Mouse (Mus musculus): ENCODE data around the gene Usp6nl. TPM values are rescaled to one million over a fixed set of nuclear protein-coding genes. Genes with fewer than 3 reads are reported as not detected.

Gene Usp6nl
- polyA plus RNA-seq, 1 experiment from 2014 or later, result 13.7 TPM

GRCm38 (mm10) chr2:6469164-6469563, 146.7 kb downstream of the Usp6nl start:
- Histone ChIP-seq H3K27me3 (no peaks in the 10 kb centered on the region), H3K27ac (no peak overlapping the region), H3K9ac (no peak overlapping the region), H3K9me3 (no peaks in the 10 kb centered on the region), H3K36me3 (replicated peaks) (no peaks in the 10 kb centered on the region), H3K4me2 (no peak overlapping the region), H3K4me1 (peaks cover 18% of the 10 kb centered on the region), H3K4me3 (replicated peaks) (no peak overlapping the region)
- 33% methylated on average over 9 of the region's 9 CpGs for WGBS
- ATAC-seq (ENCODE audit: low FRiP score), result no peak

GRCm38 (mm10) chr2:6471110-6471611, 148.7 kb downstream of the Usp6nl start:
- 0 out of 2 replicates have a peak, but pooled peaks have one; percentile 28 for ATAC-seq (ENCODE audit: low FRiP score)

GRCm38 (mm10) chr2:6473829-6474228, 151.4 kb downstream of the Usp6nl start:
- no peak overlapping the region for H3K4me3 ChIP-seq (replicated peaks)
- no peak overlapping the region for H3K4me2 ChIP-seq
- WGBS, result 87% methylated on average over 5 of the region's 5 CpGs
- no peak overlapping the region for H3K9ac ChIP-seq
- no peaks in the 10 kb centered on the region for H3K27me3 ChIP-seq
- H3K36me3 ChIP-seq (replicated peaks), result no peaks in the 10 kb centered on the region
- H3K4me1 ChIP-seq, result peaks cover 18% of the 10 kb centered on the region
- H3K9me3 ChIP-seq, result peaks cover 5% of the 10 kb centered on the region; the same call in 1 of the 2 replicates
- no peak overlapping the region for H3K27ac ChIP-seq
- ATAC-seq (ENCODE audit: low FRiP score), result no peak

More at GRCm38 (mm10) chr2:6471110-6471611, 148.7 kb downstream of the Usp6nl start:
- no peak overlapping the region for H3K27ac ChIP-seq
- peaks cover 5% of the 10 kb centered on the region; the same call in 1 of the 2 replicates for H3K9me3 ChIP-seq
- peaks cover 13% of the 10 kb centered on the region for H3K4me1 ChIP-seq
- 61% methylated on average over 4 of the region's 4 CpGs for WGBS
- H3K36me3 ChIP-seq (replicated peaks), result no peaks in the 10 kb centered on the region
- H3K4me2 ChIP-seq, result no peak overlapping the region
- H3K4me3 ChIP-seq (replicated peaks), result no peak overlapping the region
- H3K27me3 ChIP-seq, result no peaks in the 10 kb centered on the region
- H3K9ac ChIP-seq, result no peak overlapping the region

DNA sequence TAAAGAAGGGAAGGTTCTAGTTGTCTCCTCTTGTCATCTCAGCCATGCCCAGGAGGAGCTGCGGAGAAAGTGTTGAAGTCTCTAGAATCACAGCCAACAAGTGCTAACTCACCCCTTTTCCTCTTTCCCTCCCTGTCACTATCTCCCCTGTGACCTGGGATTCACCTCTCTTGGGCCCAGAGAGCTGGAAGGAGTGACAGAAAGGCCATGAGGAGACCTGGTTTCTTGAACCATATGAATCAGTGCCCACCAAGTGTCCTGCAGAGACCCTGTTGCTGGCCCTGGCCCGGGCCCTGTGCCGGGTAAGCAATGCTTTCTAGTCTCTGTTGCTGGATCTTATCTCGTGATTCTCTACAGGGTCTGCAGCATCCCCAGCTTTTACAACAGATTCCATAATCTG, 155.4 kb downstream of the Usp6nl start:
- no peak overlapping the region for H3K9ac ChIP-seq
- H3K27ac ChIP-seq, result no peak overlapping the region
- H3K4me3 ChIP-seq (replicated peaks), result no peak overlapping the region
- peaks cover 20% of the 10 kb centered on the region for H3K4me1 ChIP-seq
- H3K9me3 ChIP-seq, result peaks cover 5% of the 10 kb centered on the region; the same call in 1 of the 2 replicates
- 88% methylated on average over 4 of the region's 4 CpGs for WGBS
- H3K27me3 ChIP-seq, result no peaks in the 10 kb centered on the region
- no peaks in the 10 kb centered on the region for H3K36me3 ChIP-seq (replicated peaks)
- H3K4me2 ChIP-seq, result no peak overlapping the region
- no peak for ATAC-seq (ENCODE audit: low FRiP score)

DNA sequence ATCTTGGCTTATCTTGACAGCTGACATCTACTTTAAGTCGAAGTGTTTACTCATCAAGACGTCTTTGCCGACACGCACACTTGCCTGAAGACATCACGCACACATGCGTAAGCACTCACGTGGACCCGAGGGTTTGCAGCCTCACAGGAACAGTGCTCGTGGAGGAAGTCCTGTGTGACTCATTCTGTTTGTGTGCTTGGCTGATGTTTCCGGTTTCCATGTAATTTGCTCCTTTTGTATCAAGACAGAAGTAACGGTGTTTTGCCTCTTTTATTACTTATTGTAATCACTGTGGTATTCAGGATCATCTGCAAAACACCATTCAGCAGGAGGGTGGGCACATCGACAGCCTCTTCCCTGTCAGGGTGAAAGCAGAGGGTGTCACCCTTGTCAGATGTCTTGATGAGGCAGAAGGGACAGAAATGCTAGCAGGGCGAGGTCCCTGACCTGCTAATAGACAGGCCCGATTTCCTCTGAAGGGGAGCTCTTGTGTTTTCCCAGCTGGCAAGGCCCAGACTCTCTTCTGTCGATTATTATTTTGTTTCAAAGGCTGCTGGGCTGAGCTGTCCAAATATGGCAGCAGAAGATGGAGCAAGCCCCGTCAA, 156.0 kb downstream of the Usp6nl start:
- ATAC-seq (ENCODE audit: low FRiP score), result no peak
- H3K27me3 ChIP-seq, result no peaks in the 10 kb centered on the region

GRCm38 (mm10) chr2:6478966-6479391, 156.5 kb downstream of the Usp6nl start:
- no peak overlapping the region for H3K9ac ChIP-seq
- H3K4me1 ChIP-seq, result peaks cover 31% of the 10 kb centered on the region
- H3K36me3 ChIP-seq (replicated peaks), result no peaks in the 10 kb centered on the region
- H3K9me3 ChIP-seq, result peaks cover 5% of the 10 kb centered on the region; the same call in 1 of the 2 replicates
- no peaks in the 10 kb centered on the region for H3K27me3 ChIP-seq
- peak overlapping the region; percentile 43 for H3K27ac ChIP-seq
- no peak overlapping the region for H3K4me2 ChIP-seq
- H3K4me3 ChIP-seq (replicated peaks), result no peak overlapping the region
- 0 out of 2 replicates have a peak, but pooled peaks have one; percentile 6 for ATAC-seq (ENCODE audit: low FRiP score)
- WGBS, result 62% methylated on average over 13 of the region's 13 CpGs

More for the DNA sequence above, 156.0 kb downstream of the Usp6nl start:
- peak overlapping the region; percentile 43 for H3K27ac ChIP-seq
- no peak overlapping the region for H3K9ac ChIP-seq
- no peak overlapping the region for H3K4me2 ChIP-seq
- peaks cover 5% of the 10 kb centered on the region; the same call in 1 of the 2 replicates for H3K9me3 ChIP-seq
- H3K4me1 ChIP-seq, result peaks cover 26% of the 10 kb centered on the region
- no peak overlapping the region for H3K4me3 ChIP-seq (replicated peaks)
- H3K36me3 ChIP-seq (replicated peaks), result no peaks in the 10 kb centered on the region
- 70% methylated on average over 16 of the region's 16 CpGs for WGBS

GRCm38 (mm10) chr2:6479620-6480019, 157.2 kb downstream of the Usp6nl start:
- no peak for ATAC-seq (ENCODE audit: low FRiP score)
- Histone ChIP-seq H3K9me3 (peaks cover 5% of the 10 kb centered on the region; the same call in 1 of the 2 replicates), H3K9ac (no peak overlapping the region), H3K36me3 (replicated peaks) (no peaks in the 10 kb centered on the region), H3K27ac (0 out of 2 replicates have a peak overlapping the region, but pooled peaks have one; percentile 43), H3K4me3 (replicated peaks) (no peak overlapping the region), H3K4me2 (no peak overlapping the region), H3K4me1 (peaks cover 34% of the 10 kb centered on the region), H3K27me3 (no peaks in the 10 kb centered on the region)
- 84% methylated on average over 5 of the region's 5 CpGs for WGBS

DNA sequence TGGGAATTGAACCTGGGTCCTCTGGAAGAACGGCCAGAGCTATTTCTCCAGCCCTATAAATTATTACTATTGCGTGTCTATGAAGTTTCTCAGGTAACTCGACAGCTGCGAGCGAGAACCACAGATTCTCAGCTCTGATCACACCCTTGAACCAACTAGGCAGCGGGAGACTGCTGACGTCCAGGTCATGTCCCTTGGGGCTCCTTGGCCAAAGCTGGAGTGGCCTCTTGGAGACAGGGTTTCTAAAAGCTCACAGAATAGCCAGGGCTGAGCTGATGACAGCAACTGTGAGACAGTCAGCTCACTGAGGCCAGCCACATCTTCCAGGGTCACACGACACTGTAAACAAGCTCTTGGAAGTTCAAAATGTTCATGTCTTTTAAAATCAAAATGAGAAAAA, 159.5 kb downstream of the Usp6nl start:
- ATAC-seq (ENCODE audit: low FRiP score), result no peak
- WGBS, result 95% methylated on average over 8 of the region's 8 CpGs

GRCm38 (mm10) chr2:6482411-6482810, 159.9 kb downstream of the Usp6nl start:
- Histone ChIP-seq H3K36me3 (replicated peaks) (no peaks in the 10 kb centered on the region), H3K4me1 (peaks cover 34% of the 10 kb centered on the region), H3K9ac (no peak overlapping the region), H3K4me3 (replicated peaks) (no peak overlapping the region), H3K27ac (peak overlapping the region; percentile 74; the same call in 1 of the 2 replicates), H3K9me3 (no peaks in the 10 kb centered on the region), H3K4me2 (no peak overlapping the region), H3K27me3 (no peaks in the 10 kb centered on the region)
- WGBS, result 35% methylated on average over 3 of the region's 3 CpGs
- ATAC-seq (ENCODE audit: low FRiP score), result 0 out of 2 replicates have a peak, but pooled peaks have one; percentile 4

More for the DNA sequence above, 159.5 kb downstream of the Usp6nl start:
- Histone ChIP-seq H3K36me3 (replicated peaks) (no peaks in the 10 kb centered on the region), H3K4me3 (replicated peaks) (no peak overlapping the region), H3K9ac (no peak overlapping the region), H3K27ac (no peak overlapping the region), H3K4me2 (no peak overlapping the region), H3K9me3 (no peaks in the 10 kb centered on the region), H3K4me1 (peaks cover 34% of the 10 kb centered on the region), H3K27me3 (no peaks in the 10 kb centered on the region)

- WGBS, result 27% methylated on average over 8 of the region's 8 CpGs
- peak overlapping the region; percentile 74 for H3K27ac ChIP-seq
Measured at GRCm38 (mm10) chr2:6483081-6483992, 160.9 kb downstream of the Usp6nl start.

GRCm38 (mm10) chr2:6484179-6484578, 161.7 kb downstream of the Usp6nl start:
- Histone ChIP-seq H3K36me3 (replicated peaks) (no peaks in the 10 kb centered on the region), H3K4me1 (peaks cover 27% of the 10 kb centered on the region), H3K9me3 (no peaks in the 10 kb centered on the region), H3K4me3 (replicated peaks) (no peak overlapping the region), H3K27ac (peak overlapping the region; percentile 74), H3K27me3 (no peaks in the 10 kb centered on the region), H3K9ac (no peak overlapping the region), H3K4me2 (no peak overlapping the region)
- no peak for ATAC-seq (ENCODE audit: low FRiP score)
- WGBS, result 77% methylated on average over 3 of the region's 3 CpGs

More at GRCm38 (mm10) chr2:6483081-6483992, 160.9 kb downstream of the Usp6nl start:
- H3K4me2 ChIP-seq, result 0 out of 2 replicates have a peak overlapping the region, but pooled peaks have one; percentile 2
- peak; percentile 80 for ATAC-seq (ENCODE audit: low FRiP score)
- H3K36me3 ChIP-seq (replicated peaks), result no peaks in the 10 kb centered on the region
- no peaks in the 10 kb centered on the region for H3K27me3 ChIP-seq
- peaks cover 34% of the 10 kb centered on the region for H3K4me1 ChIP-seq
- H3K9ac ChIP-seq, result no peak overlapping the region
- no peak overlapping the region for H3K4me3 ChIP-seq (replicated peaks)
- H3K9me3 ChIP-seq, result no peaks in the 10 kb centered on the region

Measured in forebrain, embryonic 12.5 days (tissue).